8 mouse cellular contexts compared by ENCODE assay signal in genomic region chr2:58567066-58567810, GRCm38 (mm10). TPM values are rescaled to one million over a fixed set of nuclear protein-coding genes. Genes with fewer than 3 reads are reported as not detected.
DNase-seq lines count a peak whose midpoint lies in the region; ATAC-seq and TF ChIP-seq lines count a peak whose summit lies in the region.

Gene Acvr1, minus strand, starts transcription at chr2:58567157.
Gene Upp2, plus strand, starts transcription at chr2:58567298.

- TF ChIP-seq CTCF in thymus, adult 2 months (IDR thresholded peaks at IDR 0.05; ENCODE audit: borderline replicate concordance, control insufficient read depth, extremely low read depth, insufficient read depth, low read length, poor library complexity) = 0 out of 2 replicates have a peak, but pooled peaks have one; percentile 18

- H3K9ac ChIP-seq in forebrain, embryonic 15.5 days (replicated peaks) = peak within 1 kb of the TSS; percentile 96
- H3K9ac ChIP-seq in neural tube, embryonic 15.5 days (replicated peaks) = peak within 1 kb of the TSS; percentile 74

- H3K4me1 ChIP-seq in brown adipose tissue, adult 24 weeks (ENCODE audit: control insufficient read depth, insufficient read depth, insufficient read length, low read length) = peaks cover 27% of the 10 kb centered on the region
- H3K4me1 ChIP-seq in forebrain, embryonic 15.5 days = peaks cover 47% of the 10 kb centered on the region
- peaks cover 55% of the 10 kb centered on the region for H3K4me1 ChIP-seq in neural tube, embryonic 15.5 days
- peaks cover 5% of the 10 kb centered on the region; the same call in 1 of the 2 replicates for H3K4me1 ChIP-seq in thymus, adult 2 months (replicated peaks; ENCODE audit: control insufficient read depth, insufficient read depth, low read length)

- intact Hi-C loops in heart, postnatal 14 days (cut with DNase I) = loop anchor here (2.0 to 5.0 kb wide), 3 partner anchors 30 to 100 kb away; no protein-coding TSS in a partner anchor

- no peaks in the 10 kb centered on the region for H3K36me3 ChIP-seq in forebrain, embryonic 15.5 days
- no peaks in the 10 kb centered on the region for H3K36me3 ChIP-seq in neural tube, embryonic 15.5 days
- no peaks in the 10 kb centered on the region for H3K36me3 ChIP-seq in thymus, adult 2 months (ENCODE audit: control insufficient read depth, insufficient read depth, low read length)

- peak within 1 kb of the TSS; percentile 100 for H3K4me3 ChIP-seq in brown adipose tissue, adult 24 weeks (ENCODE audit: insufficient read depth, low read depth, low read length)
- peak within 1 kb of the TSS; percentile 81 for H3K4me3 ChIP-seq in forebrain, embryonic 15.5 days
- peak within 1 kb of the TSS; percentile 88 for H3K4me3 ChIP-seq in neural tube, embryonic 15.5 days (replicated peaks)
- H3K4me3 ChIP-seq in thymus, adult 2 months (ENCODE audit: control insufficient read depth, insufficient read depth, low read length) = peak within 1 kb of the TSS; percentile 54

- DNase-seq in CD8-positive naive resting alpha-beta T cell, adult 2 months (ENCODE audit: low read depth in 2 of 2, low spot score in 2 of 2) = peak; percentile 2
- DNase-seq in heart, postnatal 14 days = peak; percentile 91 to 92
- peak; percentile 86 to 93 for DNase-seq in layer of hippocampus, adult 18-20 months (ENCODE audit: low spot score in 2 of 2)
- peak; percentile 92 to 93 for DNase-seq in lung, adult 18-20 months
- DNase-seq in thymus, adult 2 months = peak; percentile 35

- H3K4me2 ChIP-seq in forebrain, embryonic 15.5 days (replicated peaks) = peak within 1 kb of the TSS; percentile 56
- H3K4me2 ChIP-seq in neural tube, embryonic 15.5 days = peak within 1 kb of the TSS; percentile 72

- no peaks in the 10 kb centered on the region for H3K9me3 ChIP-seq in forebrain, embryonic 15.5 days
- H3K9me3 ChIP-seq in neural tube, embryonic 15.5 days (replicated peaks) = no peaks in the 10 kb centered on the region

- no peaks in the 10 kb centered on the region for H3K27me3 ChIP-seq in forebrain, embryonic 15.5 days
- no peaks in the 10 kb centered on the region for H3K27me3 ChIP-seq in neural tube, embryonic 15.5 days (replicated peaks)
- no peaks in the 10 kb centered on the region; the same call in 1 of the 2 replicates for H3K27me3 ChIP-seq in thymus, adult 2 months (ENCODE audit: control insufficient read depth, insufficient read depth, low read length)

- no peak for TF ChIP-seq POLR2A in thymus, adult 2 months (IDR thresholded peaks at IDR 0.05; ENCODE audit: control insufficient read depth, extremely low read depth, insufficient read depth, low read length, poor library complexity)

- under 1% methylated on average over 43 of the region's 80 CpGs for WGBS in forebrain, embryonic 15.5 days
- WGBS in neural tube, embryonic 15.5 days = under 1% methylated on average over 57 of the region's 80 CpGs
- under 1% methylated on average over 55 of the region's 80 CpGs for WGBS in thymus, adult 2 months

- peak within 1 kb of the TSS; percentile 79 for H3K27ac ChIP-seq in brown adipose tissue, adult 24 weeks (replicated peaks; ENCODE audit: low read depth, low read length)
- H3K27ac ChIP-seq in forebrain, embryonic 15.5 days (replicated peaks) = peak within 1 kb of the TSS; percentile 97
- H3K27ac ChIP-seq in neural tube, embryonic 15.5 days (replicated peaks) = peak within 1 kb of the TSS; percentile 98
- no peak within 1 kb of the TSS for H3K27ac ChIP-seq in thymus, adult 2 months (ENCODE audit: control insufficient read depth, insufficient read depth, low read length)

- ATAC-seq in forebrain, embryonic 15.5 days (replicated peaks) = peak; percentile 95
- peak; percentile 95 for ATAC-seq in neural tube, embryonic 15.5 days (ENCODE audit: low FRiP score)

RNA-seq across cellular contexts. Expression of gene Acvr1, which starts in this region (rescaled TPM):
- polyA plus RNA-seq in brown adipose tissue, adult 24 weeks (2012; ENCODE audit: insufficient read depth, insufficient read length, missing spikeins) = 5.0 and 7.7 TPM in 2 replicates
- polyA plus RNA-seq in forebrain, embryonic 15.5 days (2015; fragmentation: Nextera tagmentation; extraction: Ambion mirVana) = 7.4 and 7.9 TPM in 2 replicates
- 10 to 100 TPM; 18.5 to 22.0 TPM for total RNA-seq in heart, postnatal 14 days (2021)
- total RNA-seq in layer of hippocampus, adult 18-20 months (2021) = 10 to 100 TPM; 43.3 to 45.7 TPM
- 6.1 and 6.6 TPM in 2 replicates for polyA plus RNA-seq in neural tube, embryonic 15.5 days (2015; fragmentation: Nextera tagmentation; extraction: Ambion mirVana)
- 1.6 TPM in 2 replicates for polyA plus RNA-seq in thymus, adult 2 months (2012; rRNA removed)

RNA-seq across cellular contexts. Expression of gene Upp2, which starts in this region (rescaled TPM):
- polyA plus RNA-seq in brown adipose tissue, adult 24 weeks (2012; ENCODE audit: insufficient read depth, insufficient read length, missing spikeins) = 17.8 and 18.8 TPM in 2 replicates
- 14.4 and 16.1 TPM in 2 replicates for polyA plus RNA-seq in forebrain, embryonic 15.5 days (2015; fragmentation: Nextera tagmentation; extraction: Ambion mirVana)
- 1 to 10 TPM; 2.4 to 2.9 TPM for total RNA-seq in heart, postnatal 14 days (2021)
- 10 to 100 TPM; 31.9 to 35.6 TPM for total RNA-seq in layer of hippocampus, adult 18-20 months (2021)
- 15.3 and 19.0 TPM in 2 replicates for polyA plus RNA-seq in neural tube, embryonic 15.5 days (2015; fragmentation: Nextera tagmentation; extraction: Ambion mirVana)
- 0.84 and 1.8 TPM in 2 replicates for polyA plus RNA-seq in thymus, adult 2 months (2012; rRNA removed)

Comparison
In these comparisons a context has a peak if more than half of its experiments do, and no peak if none do; other contexts are left out.
1. RNA of gene Upp2 (total RNA-seq): 31.9 to 35.6 TPM in layer of hippocampus, adult 18-20 months; 2.4 to 2.9 TPM in heart, postnatal 14 days; every median in the first group is over 4 times any median in the second.
2. DNase-seq: peak in every context shown above with its lines; median percentile 92 in lung, adult 18-20 months; 92 in heart, postnatal 14 days; 90 in layer of hippocampus, adult 18-20 months; 35 in thymus, adult 2 months; 2 in CD8-positive naive resting alpha-beta T cell, adult 2 months.
3. Peak in every context shown above with its lines, with median percentiles within 50 percentile points of each other: H3K4me3 ChIP-seq.